Mouse (Mus musculus): ENCODE measurements around the gene Ncapg. TPM values are rescaled to one million over a fixed set of nuclear protein-coding genes. Genes with fewer than 3 reads are reported as not detected.

Ncapg gene
- polyA plus RNA-seq, 3 experiments from 2014 or later, result 4.7 to 68.2 (median 8.7) TPM

GRCm38 (mm10) chr5:45706811-45707210 lies 37.1 kb downstream of the Ncapg start:
- no peak for ATAC-seq

- no peak for ATAC-seq
Observed at GRCm38 (mm10) chr5:45709653-45710052, 39.9 kb downstream of the Ncapg start.

GRCm38 (mm10) chr5:45718848-45719488 lies 49.2 kb downstream of the Ncapg start:
- ATAC-seq, result no peak

- ATAC-seq, result no peak
Observed at GRCm38 (mm10) chr5:45733751-45734150, 64.0 kb downstream of the Ncapg start.

- ATAC-seq, result no peak
Observed at GRCm38 (mm10) chr5:45737911-45738310, 68.2 kb downstream of the Ncapg start.

Other genes with a start within 250 kb of the Ncapg start
- 10 to 100 TPM; 35.3 to 59.3 (median 52.5) TPM for gene Qdpr, start 219.7 kb upstream of the Ncapg start, polyA plus RNA-seq (2017; shearing (Covaris generic))
- gene Clrn2, start 216.2 kb upstream of the Ncapg start, polyA plus RNA-seq (2017; shearing (Covaris generic)), result not detected
- 10 to 100 TPM; 20.4 to 26.9 (median 24.0) TPM for gene Lap3, start 176.5 kb upstream of the Ncapg start, polyA plus RNA-seq (2017; shearing (Covaris generic))
- 100 to 1,000 TPM; 205 to 261 (median 240) TPM for gene Med28, start 149.7 kb upstream of the Ncapg start, polyA plus RNA-seq (2017; shearing (Covaris generic))
- under 1 TPM in 2 of 3 experiments, not detected in 1; 0.08 to 0.28 TPM for gene Fam184b, start 30.3 kb upstream of the Ncapg start, polyA plus RNA-seq (2017; shearing (Covaris generic))
- gene Lcorl, start 187.7 kb downstream of the Ncapg start, polyA plus RNA-seq (2017; shearing (Covaris generic)), result 10 to 100 TPM; 10.7 to 16.6 (median 14.7) TPM

All from inflammation-experienced regulatory T-cells, adult 6 months (primary cell).